Mouse (Mus musculus) liver, embryonic 14.5 days (tissue): ENCODE results near the gene Frmpd4.

Experiments used
- CTCF ChIP-seq: IDR thresholded peaks from 2 replicates; pipeline ENCODE4 v1.5.1; 2016; ENCODE audit warnings: antibody characterized with exemption, low read depth, control low read depth
- EP300 ChIP-seq: IDR thresholded peaks from 2 replicates; pipeline ENCODE4 v1.6.1; 2016; ENCODE audit warnings: antibody characterized with exemption, low read depth

GRCm38 (mm10) chrX:167788737-167789136 lies 788.3 kb downstream of the Frmpd4 start:
- TF ChIP-seq CTCF (no peak), EP300 (no peak)
